In genomic region chr13:71270370-71270769, GRCm38 (mm10) we compare ENCODE assay signal across 17 mouse cellular contexts.
DNase-seq lines count a peak whose midpoint lies in the region; ATAC-seq lines count a peak whose summit lies in the region.
"Had no signal": no experiment of that assay in that cellular context is flagged by ENCODE, and none has a peak within 500 bp of the region (broad histone marks: within the 10 kb centered on the region; RNA-seq: fewer than 3 reads in every experiment).

No protein-coding gene starts in this region.

- H3K27ac ChIP-seq in neural tube, embryonic 15.5 days (replicated peaks) = no peak overlapping the region
- no peak overlapping the region for H3K27ac ChIP-seq in kidney, embryonic 15.5 days
- no peak overlapping the region for H3K27ac ChIP-seq in limb, embryonic 10.5 days
- H3K27ac ChIP-seq: embryonic facial prominence, embryonic 13.5 days; limb, embryonic 12.5 days; liver, embryonic 13.5 days; lung, embryonic 15.5 days had no signal

- H3K27me3 ChIP-seq in neural tube, embryonic 15.5 days (replicated peaks) = no peaks in the 10 kb centered on the region
- H3K27me3 ChIP-seq in kidney, embryonic 15.5 days = peaks cover 48% of the 10 kb centered on the region
- H3K27me3 ChIP-seq in limb, embryonic 10.5 days (ENCODE audit: low read depth, poor library complexity, severe bottlenecking) = no peaks in the 10 kb centered on the region
- H3K27me3 ChIP-seq: embryonic facial prominence, embryonic 13.5 days; limb, embryonic 12.5 days; liver, embryonic 13.5 days; lung, embryonic 15.5 days had no signal

- H3K4me3 ChIP-seq in neural tube, embryonic 15.5 days (replicated peaks) = no peak overlapping the region
- H3K4me3 ChIP-seq in kidney, embryonic 15.5 days (replicated peaks) = no peak overlapping the region
- H3K4me3 ChIP-seq in limb, embryonic 10.5 days = no peak overlapping the region
- H3K4me3 ChIP-seq: embryonic facial prominence, embryonic 13.5 days; limb, embryonic 12.5 days; liver, embryonic 13.5 days; lung, embryonic 15.5 days had no signal

- 48% methylated on average over 8 of the region's 8 CpGs for WGBS in neural tube, embryonic 15.5 days
- 21% methylated on average over 8 of the region's 8 CpGs for WGBS in kidney, embryonic 15.5 days
- WGBS in limb, embryonic 10.5 days = 66% methylated on average over 8 of the region's 8 CpGs

- ATAC-seq in neural tube, embryonic 15.5 days (ENCODE audit: low FRiP score) = no peak
- ATAC-seq in kidney, embryonic 15.5 days (replicated peaks; ENCODE audit: low FRiP score) = peak; percentile 89
- no peak for ATAC-seq in activated CD4-positive, CD25-positive, alpha-beta regulatory T cell, adult 4 months
- ATAC-seq: forebrain, postnatal 0 days had no signal

- H3K4me1 ChIP-seq in neural tube, embryonic 15.5 days = no peaks in the 10 kb centered on the region
- H3K4me1 ChIP-seq in kidney, embryonic 15.5 days = peaks cover 18% of the 10 kb centered on the region
- peaks cover 5% of the 10 kb centered on the region for H3K4me1 ChIP-seq in limb, embryonic 10.5 days
- H3K4me1 ChIP-seq: liver, embryonic 13.5 days; lung, embryonic 15.5 days had no signal

- peak; percentile 30 for DNase-seq in neural tube, embryonic 10.5 days (ENCODE audit: extremely low spot score, low spot score)
- peak; percentile 43 for DNase-seq in limb, embryonic 10.5 days (ENCODE audit: low spot score)
- DNase-seq in left cerebral cortex, adult 18-20 months (ENCODE audit: low spot score in 2 of 2) = no peak
- DNase-seq in ovary, postnatal 10 days (ENCODE audit: low spot score) = no peak
- DNase-seq: adrenal gland, postnatal 10 days; cerebellum, adult 11-12 months; cerebellum, postnatal 25 days; forebrain, postnatal 0 days; liver, embryonic 13.5 days; midbrain, embryonic 14.5 days; thymus, postnatal 36 days had no signal

- no peak overlapping the region for H3K9ac ChIP-seq in neural tube, embryonic 15.5 days (replicated peaks)
- no peak overlapping the region for H3K9ac ChIP-seq in kidney, embryonic 15.5 days
- H3K9ac ChIP-seq: embryonic facial prominence, embryonic 13.5 days; forebrain, postnatal 0 days; limb, embryonic 12.5 days; liver, embryonic 13.5 days; lung, embryonic 15.5 days had no signal

- no peaks in the 10 kb centered on the region for H3K36me3 ChIP-seq in neural tube, embryonic 15.5 days
- no peaks in the 10 kb centered on the region for H3K36me3 ChIP-seq in kidney, embryonic 15.5 days
- H3K36me3 ChIP-seq in limb, embryonic 10.5 days = no peaks in the 10 kb centered on the region
- H3K36me3 ChIP-seq: embryonic facial prominence, embryonic 13.5 days; limb, embryonic 12.5 days; liver, embryonic 13.5 days; lung, embryonic 15.5 days had no signal

- H3K4me2 ChIP-seq in neural tube, embryonic 15.5 days = no peak overlapping the region
- H3K4me2 ChIP-seq in kidney, embryonic 15.5 days = no peak overlapping the region
- H3K4me2 ChIP-seq: embryonic facial prominence, embryonic 13.5 days; limb, embryonic 12.5 days; liver, embryonic 13.5 days; lung, embryonic 15.5 days had no signal

- H3K9me3 ChIP-seq in neural tube, embryonic 15.5 days (replicated peaks) = no peaks in the 10 kb centered on the region
- no peaks in the 10 kb centered on the region for H3K9me3 ChIP-seq in kidney, embryonic 15.5 days (replicated peaks)
- no peaks in the 10 kb centered on the region for H3K9me3 ChIP-seq in limb, embryonic 10.5 days (replicated peaks)
- H3K9me3 ChIP-seq: embryonic facial prominence, embryonic 13.5 days; limb, embryonic 12.5 days; liver, embryonic 13.5 days; lung, embryonic 15.5 days had no signal

Comparison
In these comparisons a context has a peak if more than half of its experiments do, and no peak if none do; other contexts are left out.
1. DNase-seq: peak in neural tube, embryonic 10.5 days (single experiment) and limb, embryonic 10.5 days (single experiment); none in left cerebral cortex, adult 18-20 months (0 of 2) and ovary, postnatal 10 days (single experiment).